Mouse (Mus musculus): ENCODE data around the gene Gm11115. TPM values are rescaled to one million over a fixed set of nuclear protein-coding genes. Genes with fewer than 3 reads are reported as not detected.

Gm11115 gene
- total RNA-seq (2018; cell fraction: chromatin; rRNA removed) = not detected
- total RNA-seq (2018; cell fraction: cytosol; rRNA removed) = not detected
- not detected for total RNA-seq (2018; cell fraction: nucleus; rRNA removed)
- polyA plus RNA-seq (2018) = not detected in 3 replicates

- H3K36me3 ChIP-seq (ENCODE audit: inconsistent target) = no peaks in the 10 kb centered on the region
- H3K27ac ChIP-seq = no peak within 1 kb of the TSS
- no peak within 1 kb of the TSS for H3K4me3 ChIP-seq (ENCODE audit: inconsistent target)
- no peaks in the 10 kb centered on the region for H3K79me2 ChIP-seq (ENCODE audit: inconsistent target)
These were observed at the start of gene Gm11115 for GRCm38 (mm10) chr5:88153999-88154398. TSS of gene Gm11115 (minus strand) at chr5:88154099.

DNA sequence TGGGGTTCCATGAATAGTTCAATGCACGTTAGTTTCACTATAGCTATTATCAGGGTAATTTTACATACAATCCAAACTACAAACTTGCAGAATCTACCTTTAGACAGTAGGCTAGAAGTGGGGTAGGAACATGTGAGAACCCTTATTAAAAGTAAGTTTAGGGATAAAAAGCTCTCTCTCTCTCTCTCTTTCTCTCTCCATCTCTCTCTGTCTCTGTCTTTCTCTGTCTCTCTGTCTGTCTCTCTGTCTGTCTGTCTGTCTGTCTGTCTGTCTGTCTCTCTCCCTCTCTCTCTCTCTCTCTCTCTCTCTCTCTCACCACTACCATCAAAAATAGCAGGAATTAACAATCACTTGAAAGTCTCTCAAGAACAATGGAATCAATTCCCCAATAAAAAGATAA lies 42.5 kb downstream of the Gm11115 start, which contains the start of gene Gm11116:
Gene Gm11116 (minus strand): TSS at position 101 of the 400 bp plus-strand sequence.
- no peaks in the 10 kb centered on the region for H3K79me2 ChIP-seq (ENCODE audit: inconsistent target)
- WGBS (ENCODE audit: missing documents) = 73% methylated on average over 1 of the region's 1 CpGs
- H3K36me3 ChIP-seq (ENCODE audit: inconsistent target) = no peaks in the 10 kb centered on the region
- H3K4me3 ChIP-seq (ENCODE audit: inconsistent target) = no peak within 1 kb of the TSS
- no peak within 1 kb of the TSS for H3K27ac ChIP-seq

Other genes with a start within 250 kb of the Gm11115 start
- gene Csn3, start 228.5 kb downstream of the Gm11115 start, polyA plus RNA-seq (2018) = not detected in 3 replicates
- not detected in 3 replicates for gene 2310003L06Rik, start 184.6 kb downstream of the Gm11115 start, polyA plus RNA-seq (2018)
- gene Gm28434, start 184.6 kb downstream of the Gm11115 start, polyA plus RNA-seq (2018) = not detected in 3 replicates
- gene Cabs1, start 174.7 kb downstream of the Gm11115 start, polyA plus RNA-seq (2018) = not detected in 3 replicates
- not detected in 3 replicates for gene Smr3a, start 151.6 kb downstream of the Gm11115 start, polyA plus RNA-seq (2018)
- not detected in 3 replicates for gene Smr2, start 67.5 kb downstream of the Gm11115 start, polyA plus RNA-seq (2018)
- gene Gm11116, start 42.6 kb downstream of the Gm11115 start, polyA plus RNA-seq (2018) = not detected in 3 replicates
- gene Gm7714, start 114.8 kb upstream of the Gm11115 start, polyA plus RNA-seq (2018) = not detected in 3 replicates
- not detected in 3 replicates for gene Prol1, start 163.2 kb upstream of the Gm11115 start, polyA plus RNA-seq (2018)
- not detected in 3 replicates for gene Amtn, start 222.0 kb upstream of the Gm11115 start, polyA plus RNA-seq (2018)